Mouse (Mus musculus) C2C12 (cell line): ENCODE measurements around the gene Rnf148.

ENCODE experiments used
- CEBPB ChIP-seq: IDR thresholded peaks from one replicate; pipeline ENCODE4 v1.6.1; 2011; ENCODE audit warnings: low read depth, mild to moderate bottlenecking, control low read depth, moderate library complexity
- CTCF ChIP-seq: IDR thresholded peaks from one replicate; pipeline ENCODE4 v1.5.1; 2011; ENCODE audit not compliant: control insufficient read depth, insufficient read depth, insufficient read length

DNA sequence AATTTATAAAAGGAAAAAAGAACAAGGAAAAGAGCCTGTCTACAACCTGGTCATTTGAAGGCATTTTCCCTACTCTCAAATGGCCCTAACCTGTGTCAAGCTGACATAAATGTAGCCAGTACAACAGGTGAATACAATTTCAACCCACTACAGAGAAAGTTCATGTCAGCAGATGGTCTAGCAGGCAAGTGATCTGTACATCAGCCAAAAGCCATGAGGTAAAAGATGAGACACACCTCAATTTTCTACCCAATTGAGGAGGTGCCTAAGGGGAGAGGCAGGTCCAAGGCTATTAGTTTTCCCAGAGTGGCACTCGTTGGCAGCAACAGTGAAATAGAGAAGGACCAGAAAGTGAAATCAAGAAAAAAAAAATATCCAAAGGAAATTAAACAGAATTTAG, 23.2 kb upstream of the Rnf148 start:
- TF ChIP-seq CTCF: no peak
- no peak for TF ChIP-seq CEBPB
